Mouse (Mus musculus) kidney, postnatal 10 days (tissue): ENCODE results near the gene Uqcr11.

Source experiments
- DNase-seq: peaks from one replicate; pipeline ENCODE4 v3.0.0; 2021; ENCODE audit warnings: mixed read lengths

Uqcr11 gene

GRCm38 (mm10) chr10:80369995-80370747 lies 36.5 kb downstream of the Uqcr11 start:
- DNase-seq: no peak

DNA sequence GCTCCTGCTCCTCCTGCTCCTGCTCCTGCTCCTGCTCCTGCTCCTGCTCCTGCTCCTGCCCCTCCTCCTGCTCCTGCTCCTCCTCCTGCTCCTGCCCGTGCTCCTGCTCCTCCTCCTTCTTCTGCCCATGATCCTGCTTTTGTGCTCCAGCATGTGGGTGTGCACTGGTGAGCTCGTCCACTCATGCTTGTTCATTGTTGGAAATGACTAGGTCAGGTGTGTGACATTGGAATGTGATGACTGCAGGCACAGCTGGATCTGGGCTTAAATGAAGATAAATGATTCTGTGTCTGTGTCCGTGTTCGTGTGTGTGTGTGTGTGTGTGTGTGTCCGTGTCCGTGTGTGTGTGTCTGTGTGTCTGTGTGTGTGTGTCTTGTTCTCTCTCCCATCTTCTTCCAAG lies 38.2 kb downstream of the Uqcr11 start:
- no peak for DNase-seq

GRCm38 (mm10) chr10:80367954-80368353 lies 38.7 kb downstream of the Uqcr11 start:
- DNase-seq: no peak

DNA sequence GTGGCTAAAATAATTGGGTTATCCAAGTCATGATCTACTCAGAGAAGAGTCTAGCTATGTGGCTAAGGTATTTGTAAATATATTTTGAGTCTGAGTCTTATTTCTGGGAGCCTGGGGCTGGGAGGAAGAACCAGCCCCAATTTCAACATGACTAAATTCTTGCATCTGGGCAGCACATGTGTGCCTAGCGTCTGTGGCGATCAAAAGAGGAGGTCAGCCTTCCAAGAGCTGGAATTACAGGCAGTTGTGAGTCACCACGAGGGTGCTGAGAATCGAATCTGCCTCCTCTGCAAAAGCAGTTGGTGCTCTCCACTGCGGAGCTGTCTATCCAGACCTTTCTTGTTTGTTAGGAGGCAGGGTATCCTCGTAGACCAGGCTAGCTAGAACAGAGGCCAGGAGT lies 40.9 kb downstream of the Uqcr11 start:
- DNase-seq: no peak

- DNase-seq: no peak
Observed at GRCm38 (mm10) chr10:80363734-80364133, 42.9 kb downstream of the Uqcr11 start.

GRCm38 (mm10) chr10:80357994-80358639 lies 48.5 kb downstream of the Uqcr11 start:
- peak; percentile 65 for DNase-seq

DNA sequence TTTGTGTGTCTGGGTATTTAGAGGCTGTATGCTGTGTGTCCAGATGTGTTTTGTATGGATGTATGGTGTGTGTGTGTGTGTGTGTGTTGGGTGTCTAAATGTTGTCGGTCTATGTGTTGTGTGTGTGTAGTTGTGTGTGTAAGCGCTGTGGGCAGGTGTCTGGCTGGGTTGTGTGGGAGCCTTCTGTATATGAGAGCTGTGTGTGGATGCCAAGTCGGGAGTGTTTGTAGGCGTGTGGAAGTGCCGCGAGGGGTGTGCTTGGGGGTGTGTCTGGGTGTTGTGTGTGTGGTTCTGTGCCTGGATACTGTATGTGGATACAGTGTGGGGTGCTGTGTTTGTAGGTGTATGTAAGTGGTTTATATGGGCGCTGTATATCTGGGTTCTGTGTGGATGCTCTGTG lies 49.3 kb downstream of the Uqcr11 start:
- no peak for DNase-seq

DNA sequence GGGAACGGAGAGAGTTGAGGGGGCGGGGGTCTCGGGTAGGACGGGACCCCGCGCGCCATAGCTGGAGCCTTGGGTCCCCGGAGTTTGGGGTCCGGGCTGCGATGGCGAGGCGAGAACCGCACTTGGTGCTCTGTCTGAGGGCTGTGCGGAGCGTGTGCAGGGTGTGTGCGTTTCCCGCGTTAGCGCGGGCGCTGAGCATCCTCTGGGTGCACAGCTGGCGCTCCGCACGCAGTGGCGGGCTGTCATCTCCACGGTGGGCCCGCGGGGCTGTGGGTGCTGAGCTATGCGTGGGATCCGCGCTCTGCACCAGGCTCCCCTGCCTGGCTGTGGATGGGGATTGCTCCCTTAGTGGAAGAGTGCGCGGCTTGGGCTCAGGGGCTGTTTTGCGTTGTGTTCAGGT lies 49.9 kb downstream of the Uqcr11 start:
- DNase-seq: no peak

DNA sequence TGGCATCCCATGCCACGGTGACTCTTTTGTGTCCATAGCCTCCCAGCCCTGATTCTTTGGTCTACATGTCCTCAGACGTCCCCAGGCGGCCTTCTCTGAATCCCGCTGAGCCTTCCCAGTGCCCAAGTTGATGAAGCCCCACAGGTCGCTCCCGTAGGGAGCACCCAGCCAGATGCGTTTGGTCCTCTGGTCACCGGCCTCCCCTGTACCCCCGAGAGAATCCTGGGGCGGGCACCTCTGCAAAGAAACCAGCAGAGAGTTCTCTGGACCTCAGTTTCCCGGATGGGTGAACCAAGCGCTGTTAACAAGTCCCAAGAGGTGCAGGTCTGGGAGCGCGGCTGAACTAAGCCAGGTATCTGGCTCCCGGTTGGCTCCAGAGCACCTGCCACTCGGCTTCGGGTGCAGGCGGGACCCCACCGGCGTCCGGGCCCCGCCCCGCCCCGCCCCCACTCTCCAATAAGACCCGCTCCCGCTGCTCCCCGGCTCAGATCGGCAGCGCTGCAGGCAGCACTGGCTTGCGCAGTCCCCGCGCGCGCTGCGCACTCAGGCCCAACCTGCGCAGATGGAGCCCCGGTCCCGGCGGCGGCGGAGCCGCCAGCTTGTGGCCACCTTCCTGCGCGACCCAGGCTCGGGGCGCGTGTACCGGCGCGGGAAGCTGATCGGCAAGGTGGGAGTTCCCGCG lies 50.5 kb downstream of the Uqcr11 start, which contains the start of gene Plk5:
Gene Plk5 (plus strand): TSS at position 459 of the 682 bp plus-strand sequence.
- no peak for DNase-seq

- DNase-seq: no peak
Observed at GRCm38 (mm10) chr10:80355431-80355830, 51.2 kb downstream of the Uqcr11 start.
